Mouse (Mus musculus): ENCODE measurements around the gene Crebbp.

- TF ChIP-seq CTCF (IDR thresholded peaks at IDR 0.05; ENCODE audit: low read depth, low read length), result no peak
- TF ChIP-seq POLR2A (IDR thresholded peaks at IDR 0.05; ENCODE audit: extremely low read depth, insufficient read depth, low read length), result no peak
These were observed 173.6 kb downstream of the Crebbp start for GRCm38 (mm10) chr16:4040206-4040605.
